8 mouse cellular contexts compared by ENCODE assay signal in genomic region chr4:154963190-154963836, GRCm38 (mm10). TPM values are rescaled to one million over a fixed set of nuclear protein-coding genes. Genes with fewer than 3 reads are reported as not detected.
DNase-seq lines count a peak whose midpoint lies in the region; ATAC-seq and TF ChIP-seq lines count a peak whose summit lies in the region.

No protein-coding gene starts in this region.

- ATAC-seq in liver, embryonic 11.5 days (replicated peaks; ENCODE audit: low FRiP score): no peak
- no peak for ATAC-seq in stomach, embryonic 16.5 days (ENCODE audit: insufficient read depth, low FRiP score)

- H3K9ac ChIP-seq in liver, embryonic 11.5 days (ENCODE audit: low read depth, low read length): peak overlapping the region; percentile 94; the same call in 1 of the 2 replicates
- peak overlapping the region; percentile 88 for H3K9ac ChIP-seq in stomach, embryonic 16.5 days (ENCODE audit: low read length)

- peaks cover 53% of the 10 kb centered on the region for H3K27me3 ChIP-seq in liver, embryonic 11.5 days (replicated peaks; ENCODE audit: control insufficient read depth, insufficient read depth, low read length)
- H3K27me3 ChIP-seq in stomach, embryonic 16.5 days (ENCODE audit: control insufficient read depth, insufficient read depth, low read length): peaks cover 50% of the 10 kb centered on the region

- no peak for TF ChIP-seq POLR2A in bone marrow, adult 2 months (IDR thresholded peaks at IDR 0.05; ENCODE audit: borderline replicate concordance, control insufficient read depth, low read depth, low read length)
- TF ChIP-seq POLR2A in embryonic fibroblast, embryonic 13.5 days (IDR thresholded peaks at IDR 0.05; ENCODE audit: low read depth, low read length): no peak

- no peak overlapping the region for H3K27ac ChIP-seq in bone marrow, adult 2 months (ENCODE audit: control insufficient read depth, insufficient read depth, low read depth, low read length, poor library complexity)
- H3K27ac ChIP-seq in embryonic fibroblast, embryonic 13.5 days (ENCODE audit: insufficient read depth, low read length): no peak overlapping the region
- no peak overlapping the region for H3K27ac ChIP-seq in liver, embryonic 11.5 days (ENCODE audit: low read depth, low read length)
- H3K27ac ChIP-seq in stomach, embryonic 16.5 days (ENCODE audit: low read length): no peak overlapping the region

- no peak for TF ChIP-seq CTCF in bone marrow, adult 2 months (IDR thresholded peaks at IDR 0.05; ENCODE audit: control insufficient read depth, insufficient read depth, low read length)
- no peak for TF ChIP-seq CTCF in embryonic fibroblast, embryonic 13.5 days (IDR thresholded peaks at IDR 0.05; ENCODE audit: borderline replicate concordance, insufficient read depth, low read length)

- H3K4me1 ChIP-seq in bone marrow, adult 2 months (ENCODE audit: control insufficient read depth, insufficient read depth, low read length): peaks cover 2% of the 10 kb centered on the region
- H3K4me1 ChIP-seq in embryonic fibroblast, embryonic 13.5 days (ENCODE audit: control insufficient read depth, insufficient read depth, low read length): no peaks in the 10 kb centered on the region
- peaks cover 35% of the 10 kb centered on the region for H3K4me1 ChIP-seq in liver, embryonic 11.5 days (replicated peaks; ENCODE audit: control insufficient read depth, insufficient read depth, low read length)
- peaks cover 44% of the 10 kb centered on the region for H3K4me1 ChIP-seq in stomach, embryonic 16.5 days (ENCODE audit: control insufficient read depth, insufficient read depth, low read length)

- no peaks in the 10 kb centered on the region for H3K9me3 ChIP-seq in liver, embryonic 11.5 days (ENCODE audit: control insufficient read depth, low read length)
- H3K9me3 ChIP-seq in stomach, embryonic 16.5 days (replicated peaks; ENCODE audit: control insufficient read depth, low read length): no peaks in the 10 kb centered on the region

- peak overlapping the region; percentile 59 for H3K4me2 ChIP-seq in liver, embryonic 11.5 days
- peak overlapping the region; percentile 71 for H3K4me2 ChIP-seq in stomach, embryonic 16.5 days (ENCODE audit: low read depth, low read length)

- peaks cover 3% of the 10 kb centered on the region; the same call in 1 of the 2 replicates for H3K36me3 ChIP-seq in liver, embryonic 11.5 days (ENCODE audit: control insufficient read depth, insufficient read depth, low read length)
- H3K36me3 ChIP-seq in stomach, embryonic 16.5 days (ENCODE audit: control insufficient read depth, insufficient read depth, low read length): no peaks in the 10 kb centered on the region

- peak; percentile 51 to 62 for DNase-seq in left cerebral cortex, adult 18-20 months (ENCODE audit: low spot score in 2 of 2)
- no peak for DNase-seq in left cerebral cortex, adult 11 months (ENCODE audit: low spot score)
- DNase-seq in liver, embryonic 11.5 days (ENCODE audit: low spot score): no peak
- no peak for DNase-seq in T-cell, adult 2 months (ENCODE audit: low spot score)
- no peak for DNase-seq in kidney, adult 18-20 months

- 46% methylated on average over 11 of the region's 11 CpGs for WGBS in bone marrow, adult 2 months
- 45% methylated on average over 11 of the region's 11 CpGs for WGBS in liver, embryonic 11.5 days
- WGBS in stomach, embryonic 16.5 days: 40% methylated on average over 11 of the region's 11 CpGs

- peak overlapping the region; percentile 93 for H3K4me3 ChIP-seq in bone marrow, adult 2 months (replicated peaks; ENCODE audit: control insufficient read depth, low read depth, low read length)
- H3K4me3 ChIP-seq in embryonic fibroblast, embryonic 13.5 days (ENCODE audit: insufficient read depth, low read length): peak overlapping the region; percentile 98; the same call in 1 of the 2 replicates
- H3K4me3 ChIP-seq in liver, embryonic 11.5 days (ENCODE audit: low read depth, low read length): peak overlapping the region; percentile 92
- peak overlapping the region; percentile 86 for H3K4me3 ChIP-seq in stomach, embryonic 16.5 days (replicated peaks; ENCODE audit: low read length)

RNA-seq across cellular contexts. Expression of gene Pank4, which starts 0.6 kb away (rescaled TPM):
- 10 to 100 TPM; 38.3 to 46.8 TPM for total RNA-seq in left cerebral cortex, adult 18-20 months (2021)
- 29.7 and 30.3 TPM in 2 replicates for polyA plus RNA-seq in bone marrow, adult 2 months (2011; ENCODE audit: insufficient read depth, insufficient read length, low replicate concordance, missing spikeins)
- 19.0 and 19.8 TPM in 2 replicates for polyA plus RNA-seq in embryonic fibroblast, embryonic 13.5 days (2011; ENCODE audit: insufficient read length, low read depth, missing spikeins)
- polyA plus RNA-seq in liver, embryonic 11.5 days (2014; fragmentation: Nextera tagmentation; extraction: Ambion mirVana): 44.2 and 47.2 TPM in 2 replicates
- polyA plus RNA-seq in stomach, embryonic 16.5 days (2015; fragmentation: Nextera tagmentation; extraction: Ambion mirVana): 40.6 and 40.8 TPM in 2 replicates

RNA-seq across cellular contexts. Expression of gene Hes5, which starts 2.6 kb away (rescaled TPM):
- total RNA-seq in left cerebral cortex, adult 18-20 months (2021): 10 to 100 TPM; 35.7 to 36.1 TPM
- polyA plus RNA-seq in bone marrow, adult 2 months (2011; ENCODE audit: insufficient read depth, insufficient read length, low replicate concordance, missing spikeins): not detected in 2 replicates
- not detected in 2 replicates for polyA plus RNA-seq in embryonic fibroblast, embryonic 13.5 days (2011; ENCODE audit: insufficient read length, low read depth, missing spikeins)
- polyA plus RNA-seq in liver, embryonic 11.5 days (2014; fragmentation: Nextera tagmentation; extraction: Ambion mirVana): 0.63 TPM in 1 of 2 replicates, not detected in the other
- polyA plus RNA-seq in stomach, embryonic 16.5 days (2015; fragmentation: Nextera tagmentation; extraction: Ambion mirVana): 0.59 and 1.0 TPM in 2 replicates

RNA-seq across cellular contexts. Expression of gene Tnfrsf14, which starts 35.0 kb away (rescaled TPM):
- total RNA-seq in left cerebral cortex, adult 18-20 months (2021): 1 to 10 TPM; 2.0 to 2.1 TPM
- polyA plus RNA-seq in bone marrow, adult 2 months (2011; ENCODE audit: insufficient read depth, insufficient read length, low replicate concordance, missing spikeins): 155 and 183 TPM in 2 replicates
- 4.8 and 17.6 TPM in 2 replicates for polyA plus RNA-seq in embryonic fibroblast, embryonic 13.5 days (2011; ENCODE audit: insufficient read length, low read depth, missing spikeins)
- polyA plus RNA-seq in liver, embryonic 11.5 days (2014; fragmentation: Nextera tagmentation; extraction: Ambion mirVana): 23.1 and 24.4 TPM in 2 replicates
- 4.3 and 4.6 TPM in 2 replicates for polyA plus RNA-seq in stomach, embryonic 16.5 days (2015; fragmentation: Nextera tagmentation; extraction: Ambion mirVana)

Comparison
In these comparisons a context has a peak if more than half of its experiments do, and no peak if none do; other contexts are left out.
1. DNase-seq: peak in left cerebral cortex, adult 18-20 months (2 of 2); none in left cerebral cortex, adult 11 months (single experiment), liver, embryonic 11.5 days (single experiment), T-cell, adult 2 months (single experiment) and kidney, adult 18-20 months (single experiment).
2. Peak in every context shown above with its lines, with median percentiles within 50 percentile points of each other: H3K4me3 ChIP-seq.